Mouse (Mus musculus) liver, embryonic 14.5 days (tissue): ENCODE data around the gene Ciapin1.

ENCODE experiments used
- CTCF ChIP-seq: IDR thresholded peaks from 2 replicates; pipeline ENCODE4 v1.5.1; 2016; ENCODE audit warnings: antibody characterized with exemption, low read depth, control low read depth
- EP300 ChIP-seq: IDR thresholded peaks from 2 replicates; pipeline ENCODE4 v1.6.1; 2016; ENCODE audit warnings: antibody characterized with exemption, low read depth

GRCm38 (mm10) chr8:94794782-94795181 is 43.4 kb downstream of the Ciapin1 start:
- no peak for TF ChIP-seq EP300
- TF ChIP-seq CTCF = peak; percentile 59
